In genomic region chr19:47089718-47090525, GRCm38 (mm10) we compare ENCODE assay signal across 8 mouse cellular contexts. TPM values are rescaled to one million over a fixed set of nuclear protein-coding genes. Genes with fewer than 3 reads are reported as not detected.
DNase-seq lines count a peak whose midpoint lies in the region; ATAC-seq lines count a peak whose summit lies in the region.

No protein-coding gene starts in this region.

- peak overlapping the region; percentile 81 for H3K4me2 ChIP-seq in lung, embryonic 16.5 days (ENCODE audit: low read depth, low read length)
- peak overlapping the region; percentile 83 for H3K4me2 ChIP-seq in hindbrain, embryonic 15.5 days
- peak overlapping the region; percentile 71 for H3K4me2 ChIP-seq in liver, embryonic 16.5 days (ENCODE audit: low read depth, low read length)
- peak overlapping the region; percentile 55 for H3K4me2 ChIP-seq in stomach, embryonic 15.5 days

- 1% methylated on average over 36 of the region's 36 CpGs for WGBS in lung, embryonic 16.5 days
- 3% methylated on average over 36 of the region's 36 CpGs for WGBS in hindbrain, embryonic 15.5 days
- WGBS in liver, embryonic 16.5 days (ENCODE audit: insufficient replicate concordance) = under 1% methylated on average over 36 of the region's 36 CpGs
- 1% methylated on average over 36 of the region's 36 CpGs for WGBS in stomach, embryonic 15.5 days

- H3K36me3 ChIP-seq in lung, embryonic 16.5 days (ENCODE audit: control insufficient read depth, insufficient read depth, low read length) = peaks cover 8% of the 10 kb centered on the region
- H3K36me3 ChIP-seq in hindbrain, embryonic 15.5 days = peaks cover 27% of the 10 kb centered on the region
- peaks cover 10% of the 10 kb centered on the region for H3K36me3 ChIP-seq in liver, embryonic 16.5 days (ENCODE audit: control insufficient read depth, insufficient read depth)
- H3K36me3 ChIP-seq in stomach, embryonic 15.5 days = peaks cover 6% of the 10 kb centered on the region; the same call in 1 of the 2 replicates

- peak; percentile 77 for ATAC-seq in lung, embryonic 16.5 days (ENCODE audit: low read depth)
- peak; percentile 37 for ATAC-seq in common myeloid progenitor, adult 5-6 weeks (replicated peaks; ENCODE audit: low read depth, poor library complexity, severe bottlenecking)
- ATAC-seq in hindbrain, embryonic 15.5 days (ENCODE audit: low FRiP score, low read depth) = peak; percentile 60
- peak; percentile 43 for ATAC-seq in liver, embryonic 16.5 days (ENCODE audit: low read depth)
- ATAC-seq in stomach, embryonic 15.5 days (ENCODE audit: insufficient read depth, low FRiP score, low read depth) = peak; percentile 44

- H3K27me3 ChIP-seq in lung, embryonic 16.5 days (ENCODE audit: control insufficient read depth, insufficient read depth, low read depth, low read length) = no peaks in the 10 kb centered on the region
- H3K27me3 ChIP-seq in hindbrain, embryonic 15.5 days = no peaks in the 10 kb centered on the region
- no peaks in the 10 kb centered on the region for H3K27me3 ChIP-seq in liver, embryonic 16.5 days (ENCODE audit: control insufficient read depth, insufficient read depth, low read depth, low read length)
- no peaks in the 10 kb centered on the region for H3K27me3 ChIP-seq in stomach, embryonic 15.5 days (replicated peaks)

- H3K4me1 ChIP-seq in lung, embryonic 16.5 days (replicated peaks; ENCODE audit: control insufficient read depth, insufficient read depth, low read length) = peaks cover 9% of the 10 kb centered on the region
- peaks cover 35% of the 10 kb centered on the region for H3K4me1 ChIP-seq in hindbrain, embryonic 15.5 days (replicated peaks)
- peaks cover 16% of the 10 kb centered on the region for H3K4me1 ChIP-seq in liver, embryonic 16.5 days (ENCODE audit: control insufficient read depth, low read depth, low read length)
- peaks cover 7% of the 10 kb centered on the region; the same call in 1 of the 2 replicates for H3K4me1 ChIP-seq in stomach, embryonic 15.5 days

- H3K27ac ChIP-seq in lung, embryonic 16.5 days (ENCODE audit: low read length) = peak overlapping the region; percentile 84
- peak overlapping the region; percentile 87 for H3K27ac ChIP-seq in hindbrain, embryonic 15.5 days (replicated peaks)
- peak overlapping the region; percentile 81 for H3K27ac ChIP-seq in liver, embryonic 16.5 days (ENCODE audit: low read length)
- H3K27ac ChIP-seq in stomach, embryonic 15.5 days = peak overlapping the region; percentile 81

- H3K4me3 ChIP-seq in lung, embryonic 16.5 days (ENCODE audit: low read length) = peak overlapping the region; percentile 90
- peak overlapping the region; percentile 90 for H3K4me3 ChIP-seq in hindbrain, embryonic 15.5 days
- peak overlapping the region; percentile 76 for H3K4me3 ChIP-seq in liver, embryonic 16.5 days (ENCODE audit: low read depth, low read length)
- peak overlapping the region; percentile 90 for H3K4me3 ChIP-seq in stomach, embryonic 15.5 days (replicated peaks)

- H3K9ac ChIP-seq in lung, embryonic 16.5 days (ENCODE audit: low read length) = peak overlapping the region; percentile 98
- H3K9ac ChIP-seq in hindbrain, embryonic 15.5 days = peak overlapping the region; percentile 96
- peak overlapping the region; percentile 98 for H3K9ac ChIP-seq in liver, embryonic 16.5 days (ENCODE audit: low read depth, low read length)
- H3K9ac ChIP-seq in stomach, embryonic 15.5 days = peak overlapping the region; percentile 94

- peak; percentile 7 to 39 for DNase-seq in adrenal gland, postnatal 36 days
- no peak for DNase-seq in adrenal gland, adult (ENCODE audit: inconsistent age in 2 of 2, low spot score in 1 of 2)
- no peak for DNase-seq in lung, postnatal 4 days

- H3K9me3 ChIP-seq in lung, embryonic 16.5 days (ENCODE audit: control insufficient read depth, low read length) = no peaks in the 10 kb centered on the region
- no peaks in the 10 kb centered on the region for H3K9me3 ChIP-seq in hindbrain, embryonic 15.5 days
- no peaks in the 10 kb centered on the region for H3K9me3 ChIP-seq in liver, embryonic 16.5 days (replicated peaks; ENCODE audit: control insufficient read depth, low read length)
- no peaks in the 10 kb centered on the region for H3K9me3 ChIP-seq in stomach, embryonic 15.5 days

RNA-seq across cellular contexts. Expression of gene Usmg5, which starts 0.5 kb away (rescaled TPM):
- 100 to 1,000 TPM; 712 to 723 TPM for total RNA-seq in adrenal gland, postnatal 36 days (2021)
- polyA plus RNA-seq in lung, embryonic 16.5 days (2015; fragmentation: Nextera tagmentation; extraction: Ambion mirVana) = 1,037 and 1,149 TPM in 2 replicates
- 545 and 707 TPM in 2 replicates for total RNA-seq in common myeloid progenitor, adult 5-6 weeks (2017)
- 1,548 and 1,861 TPM in 2 replicates for polyA plus RNA-seq in hindbrain, embryonic 15.5 days (2015; fragmentation: Nextera tagmentation; extraction: Ambion mirVana)
- 680 and 757 TPM in 2 replicates for polyA plus RNA-seq in liver, embryonic 16.5 days (2015; fragmentation: Nextera tagmentation; extraction: Ambion mirVana)
- 1,167 and 1,215 TPM in 2 replicates for polyA plus RNA-seq in stomach, embryonic 15.5 days (2015; fragmentation: Nextera tagmentation; extraction: Ambion mirVana)

RNA-seq across cellular contexts. Expression of gene Pdcd11, which starts 0.6 kb away (rescaled TPM):
- 10 to 100 TPM; 22.1 to 27.9 TPM for total RNA-seq in adrenal gland, postnatal 36 days (2021)
- 8.0 and 8.1 TPM in 2 replicates for polyA plus RNA-seq in lung, embryonic 16.5 days (2015; fragmentation: Nextera tagmentation; extraction: Ambion mirVana)
- 28.5 and 37.1 TPM in 2 replicates for total RNA-seq in common myeloid progenitor, adult 5-6 weeks (2017)
- polyA plus RNA-seq in hindbrain, embryonic 15.5 days (2015; fragmentation: Nextera tagmentation; extraction: Ambion mirVana) = 5.1 and 5.9 TPM in 2 replicates
- polyA plus RNA-seq in liver, embryonic 16.5 days (2015; fragmentation: Nextera tagmentation; extraction: Ambion mirVana) = 3.3 and 3.4 TPM in 2 replicates
- 8.6 and 8.9 TPM in 2 replicates for polyA plus RNA-seq in stomach, embryonic 15.5 days (2015; fragmentation: Nextera tagmentation; extraction: Ambion mirVana)

RNA-seq across cellular contexts. Expression of gene Taf5, which starts 22.4 kb away (rescaled TPM):
- total RNA-seq in adrenal gland, postnatal 36 days (2021) = 1 to 10 TPM; 4.1 to 4.2 TPM
- polyA plus RNA-seq in lung, embryonic 16.5 days (2015; fragmentation: Nextera tagmentation; extraction: Ambion mirVana) = 3.5 and 4.5 TPM in 2 replicates
- total RNA-seq in common myeloid progenitor, adult 5-6 weeks (2017) = 17.9 and 28.8 TPM in 2 replicates
- 5.8 and 5.9 TPM in 2 replicates for polyA plus RNA-seq in hindbrain, embryonic 15.5 days (2015; fragmentation: Nextera tagmentation; extraction: Ambion mirVana)
- 2.6 and 2.7 TPM in 2 replicates for polyA plus RNA-seq in liver, embryonic 16.5 days (2015; fragmentation: Nextera tagmentation; extraction: Ambion mirVana)
- 4.5 and 5.1 TPM in 2 replicates for polyA plus RNA-seq in stomach, embryonic 15.5 days (2015; fragmentation: Nextera tagmentation; extraction: Ambion mirVana)

RNA-seq across cellular contexts. Expression of gene Pcgf6, which starts 39.2 kb away (rescaled TPM):
- total RNA-seq in adrenal gland, postnatal 36 days (2021) = 10 to 100 TPM in 1 of 2 experiments, 1 to 10 TPM in 1; 9.1 to 11.9 TPM
- polyA plus RNA-seq in lung, embryonic 16.5 days (2015; fragmentation: Nextera tagmentation; extraction: Ambion mirVana) = 13.0 and 14.4 TPM in 2 replicates
- total RNA-seq in common myeloid progenitor, adult 5-6 weeks (2017) = 20.9 and 21.6 TPM in 2 replicates
- 29.3 and 33.4 TPM in 2 replicates for polyA plus RNA-seq in hindbrain, embryonic 15.5 days (2015; fragmentation: Nextera tagmentation; extraction: Ambion mirVana)
- polyA plus RNA-seq in liver, embryonic 16.5 days (2015; fragmentation: Nextera tagmentation; extraction: Ambion mirVana) = 5.7 and 5.9 TPM in 2 replicates
- 16.6 and 18.7 TPM in 2 replicates for polyA plus RNA-seq in stomach, embryonic 15.5 days (2015; fragmentation: Nextera tagmentation; extraction: Ambion mirVana)

RNA-seq across cellular contexts. Expression of gene Calhm2, which starts 48.2 kb away (rescaled TPM):
- total RNA-seq in adrenal gland, postnatal 36 days (2021) = 1 to 10 TPM; 3.6 to 4.4 TPM
- polyA plus RNA-seq in lung, embryonic 16.5 days (2015; fragmentation: Nextera tagmentation; extraction: Ambion mirVana) = 7.8 and 8.3 TPM in 2 replicates
- total RNA-seq in common myeloid progenitor, adult 5-6 weeks (2017) = 7.6 and 17.6 TPM in 2 replicates
- polyA plus RNA-seq in hindbrain, embryonic 15.5 days (2015; fragmentation: Nextera tagmentation; extraction: Ambion mirVana) = 1.3 and 1.6 TPM in 2 replicates
- 1.9 and 2.0 TPM in 2 replicates for polyA plus RNA-seq in liver, embryonic 16.5 days (2015; fragmentation: Nextera tagmentation; extraction: Ambion mirVana)
- polyA plus RNA-seq in stomach, embryonic 15.5 days (2015; fragmentation: Nextera tagmentation; extraction: Ambion mirVana) = 7.5 and 7.7 TPM in 2 replicates

Comparison
In these comparisons a context has a peak if more than half of its experiments do, and no peak if none do; other contexts are left out.
1. DNase-seq: peak in adrenal gland, postnatal 36 days (2 of 2); none in adrenal gland, adult (0 of 2) and lung, postnatal 4 days (0 of 2).
2. Peak in every context shown above with its lines, with median percentiles within 50 percentile points of each other: ATAC-seq, H3K27ac ChIP-seq, H3K4me2 ChIP-seq, H3K4me3 ChIP-seq and H3K9ac ChIP-seq.